Mouse (Mus musculus): ENCODE measurements around the gene Gpx3. TPM values are rescaled to one million over a fixed set of nuclear protein-coding genes. Genes with fewer than 3 reads are reported as not detected.

The Gpx3 gene
- polyA plus RNA-seq, 1 experiment, result 133 TPM

- Histone ChIP-seq H3K27ac (ENCODE audit: control insufficient read depth, insufficient read depth, low read length) (no peak overlapping the region), H3K36me3 (ENCODE audit: control insufficient read depth, insufficient read depth, low read length) (peaks cover 18% of the 10 kb centered on the region), H3K4me1 (replicated peaks; ENCODE audit: control insufficient read depth, insufficient read depth, low read length) (peaks cover 6% of the 10 kb centered on the region), H3K4me3 (ENCODE audit: control insufficient read depth, insufficient read depth, low read length) (no peak overlapping the region), H3K27me3 (ENCODE audit: control insufficient read depth, insufficient read depth, low read length) (no peaks in the 10 kb centered on the region)
- TF ChIP-seq CTCF (IDR thresholded peaks at IDR 0.05; ENCODE audit: borderline replicate concordance, control insufficient read depth, extremely low read depth, insufficient read depth, low read length, poor library complexity), result no peak
- no peak for TF ChIP-seq POLR2A (IDR thresholded peaks at IDR 0.05; ENCODE audit: control insufficient read depth, extremely low read depth, insufficient read depth, low read length, poor library complexity)
- 56% methylated on average over 2 of the region's 2 CpGs for WGBS
- no peak for DNase-seq
Observed at GRCm38 (mm10) chr11:54868445-54868844, 33.8 kb upstream of the Gpx3 start.

DNA sequence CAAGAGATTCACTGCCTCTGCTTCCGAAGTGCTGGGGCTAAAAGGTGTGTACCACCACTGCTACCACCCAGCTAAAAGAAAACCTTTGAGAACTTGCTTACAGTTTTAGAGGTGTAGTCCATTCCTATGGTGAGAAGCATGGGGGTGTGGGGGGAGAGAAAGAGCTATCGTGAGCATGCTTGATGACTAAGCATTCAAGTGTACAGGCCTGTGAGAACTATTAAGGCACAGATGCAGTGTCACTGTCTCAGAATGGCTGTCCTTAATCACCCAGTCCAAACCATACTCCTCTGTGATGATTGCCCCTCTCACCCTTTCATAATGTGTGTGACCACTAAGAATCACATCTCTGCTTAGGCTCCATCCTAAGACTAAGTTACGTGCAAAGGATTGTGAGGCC, 32.9 kb upstream of the Gpx3 start:
- Histone ChIP-seq H3K27me3 (ENCODE audit: control insufficient read depth, insufficient read depth, low read length) (no peaks in the 10 kb centered on the region), H3K27ac (ENCODE audit: control insufficient read depth, insufficient read depth, low read length) (no peak overlapping the region), H3K4me1 (replicated peaks; ENCODE audit: control insufficient read depth, insufficient read depth, low read length) (peaks cover 6% of the 10 kb centered on the region), H3K4me3 (ENCODE audit: control insufficient read depth, insufficient read depth, low read length) (no peak overlapping the region), H3K36me3 (ENCODE audit: control insufficient read depth, insufficient read depth, low read length) (peaks cover 25% of the 10 kb centered on the region)
- no peak for TF ChIP-seq POLR2A (IDR thresholded peaks at IDR 0.05; ENCODE audit: control insufficient read depth, extremely low read depth, insufficient read depth, low read length, poor library complexity)
- no peak for TF ChIP-seq CTCF (IDR thresholded peaks at IDR 0.05; ENCODE audit: borderline replicate concordance, control insufficient read depth, extremely low read depth, insufficient read depth, low read length, poor library complexity)
- no peak for DNase-seq
- WGBS, result 88% methylated on average over 3 of the region's 3 CpGs

- peaks cover 25% of the 10 kb centered on the region for H3K36me3 ChIP-seq (ENCODE audit: control insufficient read depth, insufficient read depth, low read length)
Observed at GRCm38 (mm10) chr11:54871831-54872537, 30.3 kb upstream of the Gpx3 start.

GRCm38 (mm10) chr11:54876031-54876430, 26.2 kb upstream of the Gpx3 start:
- no peaks in the 10 kb centered on the region for H3K4me1 ChIP-seq (replicated peaks; ENCODE audit: control insufficient read depth, insufficient read depth, low read length)
- no peak overlapping the region for H3K4me3 ChIP-seq (ENCODE audit: control insufficient read depth, insufficient read depth, low read length)
- no peak for TF ChIP-seq CTCF (IDR thresholded peaks at IDR 0.05; ENCODE audit: borderline replicate concordance, control insufficient read depth, extremely low read depth, insufficient read depth, low read length, poor library complexity)
- TF ChIP-seq POLR2A (IDR thresholded peaks at IDR 0.05; ENCODE audit: control insufficient read depth, extremely low read depth, insufficient read depth, low read length, poor library complexity), result no peak
- H3K27ac ChIP-seq (ENCODE audit: control insufficient read depth, insufficient read depth, low read length), result no peak overlapping the region
- H3K36me3 ChIP-seq (ENCODE audit: control insufficient read depth, insufficient read depth, low read length), result peaks cover 15% of the 10 kb centered on the region
- WGBS, result 95% methylated on average over 5 of the region's 5 CpGs
- H3K27me3 ChIP-seq (ENCODE audit: control insufficient read depth, insufficient read depth, low read length), result no peaks in the 10 kb centered on the region
- no peak for DNase-seq

More at GRCm38 (mm10) chr11:54871831-54872537, 30.3 kb upstream of the Gpx3 start:
- Histone ChIP-seq H3K4me3 (ENCODE audit: control insufficient read depth, insufficient read depth, low read length) (no peak overlapping the region), H3K4me1 (replicated peaks; ENCODE audit: control insufficient read depth, insufficient read depth, low read length) (peaks cover 1% of the 10 kb centered on the region; the same call in 1 of the 2 replicates), H3K27me3 (ENCODE audit: control insufficient read depth, insufficient read depth, low read length) (no peaks in the 10 kb centered on the region), H3K27ac (ENCODE audit: control insufficient read depth, insufficient read depth, low read length) (no peak overlapping the region)
- no peak for DNase-seq
- TF ChIP-seq CTCF (IDR thresholded peaks at IDR 0.05; ENCODE audit: borderline replicate concordance, control insufficient read depth, extremely low read depth, insufficient read depth, low read length, poor library complexity), result no peak
- 93% methylated on average over 7 of the region's 7 CpGs for WGBS

DNA sequence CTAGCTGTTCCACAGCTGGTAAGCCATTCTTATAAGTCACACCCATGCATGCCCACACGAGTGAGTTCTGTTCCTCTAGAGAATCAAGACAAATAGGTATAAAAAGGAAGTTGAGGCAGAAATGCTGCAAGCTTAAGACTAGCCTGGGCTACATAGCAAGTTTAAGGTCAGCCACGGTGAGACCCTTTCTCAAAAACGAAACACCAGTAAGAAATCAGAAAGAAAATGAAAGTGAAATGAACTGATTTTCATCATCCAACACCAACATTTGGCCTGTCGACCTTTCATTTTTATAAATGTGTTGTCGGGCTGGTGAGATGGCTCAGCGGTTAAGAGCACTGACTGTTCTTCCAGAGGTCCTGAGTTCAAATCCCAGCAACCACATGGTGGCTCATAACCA, 23.4 kb upstream of the Gpx3 start:
- Histone ChIP-seq H3K27me3 (ENCODE audit: control insufficient read depth, insufficient read depth, low read length) (no peaks in the 10 kb centered on the region), H3K36me3 (ENCODE audit: control insufficient read depth, insufficient read depth, low read length) (peaks cover 2% of the 10 kb centered on the region), H3K4me3 (ENCODE audit: control insufficient read depth, insufficient read depth, low read length) (no peak overlapping the region), H3K27ac (ENCODE audit: control insufficient read depth, insufficient read depth, low read length) (no peak overlapping the region), H3K4me1 (replicated peaks; ENCODE audit: control insufficient read depth, insufficient read depth, low read length) (no peaks in the 10 kb centered on the region; the same call in 1 of the 2 replicates)
- WGBS, result 69% methylated on average over 6 of the region's 6 CpGs
- no peak for DNase-seq
- no peak for TF ChIP-seq CTCF (IDR thresholded peaks at IDR 0.05; ENCODE audit: borderline replicate concordance, control insufficient read depth, extremely low read depth, insufficient read depth, low read length, poor library complexity)
- TF ChIP-seq POLR2A (IDR thresholded peaks at IDR 0.05; ENCODE audit: control insufficient read depth, extremely low read depth, insufficient read depth, low read length, poor library complexity), result no peak

DNA sequence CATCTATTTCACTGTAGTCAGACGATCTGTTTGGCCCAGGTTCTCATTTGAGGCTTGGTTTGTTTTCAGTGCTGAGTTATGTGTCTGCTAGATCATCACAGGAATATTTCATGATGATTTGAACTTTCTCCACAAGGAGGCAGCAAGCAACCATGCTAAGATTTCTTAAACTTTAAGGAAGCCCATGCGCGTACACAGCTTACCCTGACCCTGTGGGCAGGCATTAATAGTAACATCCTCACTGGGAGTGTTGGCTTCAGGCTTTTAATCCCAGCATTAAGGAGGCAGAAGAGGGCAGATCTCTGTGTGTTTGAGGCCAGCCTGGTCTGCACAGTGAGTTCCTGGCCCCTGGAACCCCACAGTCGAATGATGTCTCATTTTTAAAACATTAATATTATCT, 22.8 kb upstream of the Gpx3 start:
- 41% methylated on average over 4 of the region's 4 CpGs for WGBS
- Histone ChIP-seq H3K4me3 (ENCODE audit: control insufficient read depth, insufficient read depth, low read length) (no peak overlapping the region), H3K27ac (ENCODE audit: control insufficient read depth, insufficient read depth, low read length) (no peak overlapping the region)

More for the DNA sequence above, 22.8 kb upstream of the Gpx3 start:
- DNase-seq, result peak; percentile 44
- H3K4me1 ChIP-seq (replicated peaks; ENCODE audit: control insufficient read depth, insufficient read depth, low read length), result peaks cover 2% of the 10 kb centered on the region; the same call in 1 of the 2 replicates
- H3K36me3 ChIP-seq (ENCODE audit: control insufficient read depth, insufficient read depth, low read length), result no peaks in the 10 kb centered on the region
- TF ChIP-seq CTCF (IDR thresholded peaks at IDR 0.05; ENCODE audit: borderline replicate concordance, control insufficient read depth, extremely low read depth, insufficient read depth, low read length, poor library complexity) (no peak), POLR2A (IDR thresholded peaks at IDR 0.05; ENCODE audit: control insufficient read depth, extremely low read depth, insufficient read depth, low read length, poor library complexity) (no peak)
- no peaks in the 10 kb centered on the region for H3K27me3 ChIP-seq (ENCODE audit: control insufficient read depth, insufficient read depth, low read length)

Measured in thymus, adult 2 months (tissue).